Mouse (Mus musculus): ENCODE measurements around the gene Sec23a.
"Not testable (repeated sequence)": the region's sequence is repeated elsewhere in the genome, so short reads cannot be mapped to it uniquely, and the experiment has no call there.

Gene Sec23a

DNA sequence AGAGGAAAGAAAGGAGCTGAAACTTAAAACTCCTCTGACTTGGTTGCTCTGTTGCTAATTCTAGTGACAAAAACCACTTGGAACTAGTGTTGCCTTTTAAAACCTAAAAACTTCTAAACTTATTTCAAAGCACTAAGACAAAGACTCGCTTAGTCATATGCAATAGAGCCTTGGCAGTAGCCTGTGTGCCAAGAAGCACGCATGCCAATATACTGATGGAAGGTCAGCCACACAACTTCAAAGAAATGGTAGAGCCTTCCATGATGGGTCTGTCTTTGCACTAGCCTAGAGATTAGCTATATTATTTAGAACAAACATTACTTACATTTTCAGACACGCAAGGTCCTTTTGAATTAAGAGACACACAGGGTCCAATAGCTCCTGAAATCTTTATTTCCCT is 26.1 kb downstream of the Sec23a start:
- no peak for DNase-seq (ENCODE audit: low spot score in 2 of 2)

DNA sequence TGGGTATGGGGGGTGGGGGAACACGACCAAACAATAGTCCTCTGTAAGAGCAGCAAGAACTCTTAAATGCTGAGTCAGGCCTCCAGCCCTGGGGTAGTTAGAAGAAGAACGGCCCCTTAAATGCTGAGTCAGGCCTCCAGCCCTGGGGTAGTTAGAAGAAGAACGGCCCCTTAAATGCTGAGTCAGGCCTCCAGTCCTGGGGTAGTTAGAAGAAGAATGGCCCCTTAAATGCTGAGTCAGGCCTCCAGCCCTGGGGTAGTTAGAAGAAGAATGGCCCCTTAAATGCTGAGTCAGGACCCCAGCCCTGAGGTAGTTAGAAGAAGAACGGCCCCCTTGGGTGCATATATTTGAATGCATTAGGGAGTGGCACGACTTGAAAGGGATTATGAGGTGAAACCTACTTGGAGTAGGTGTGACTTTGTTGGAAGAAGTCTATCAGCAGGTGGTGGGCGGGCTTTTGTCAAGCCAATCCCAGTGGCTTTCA is 30.6 kb downstream of the Sec23a start:
- DNase-seq (ENCODE audit: low spot score in 2 of 2) = not testable (repeated sequence)

DNA sequence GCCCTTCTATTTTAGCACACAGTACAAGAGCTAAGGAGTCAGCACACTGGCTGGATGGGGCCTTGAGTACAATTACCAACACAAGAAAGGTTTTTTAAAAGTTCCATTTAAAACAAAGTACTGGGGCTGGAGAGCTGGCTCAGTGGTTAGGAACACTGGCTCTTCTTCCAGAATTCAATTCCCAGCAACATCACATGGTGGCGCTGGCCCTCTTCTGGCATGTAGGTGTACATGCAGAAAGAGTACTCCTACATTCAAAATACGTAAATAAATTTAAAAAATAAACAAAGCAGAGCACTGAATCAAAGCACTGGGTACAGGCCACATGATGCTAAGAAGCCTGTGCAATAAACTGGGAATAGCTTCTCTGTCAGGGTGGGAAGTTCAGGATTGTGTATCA is 34.9 kb downstream of the Sec23a start:
- no peak for DNase-seq (ENCODE audit: low spot score in 2 of 2)

DNA sequence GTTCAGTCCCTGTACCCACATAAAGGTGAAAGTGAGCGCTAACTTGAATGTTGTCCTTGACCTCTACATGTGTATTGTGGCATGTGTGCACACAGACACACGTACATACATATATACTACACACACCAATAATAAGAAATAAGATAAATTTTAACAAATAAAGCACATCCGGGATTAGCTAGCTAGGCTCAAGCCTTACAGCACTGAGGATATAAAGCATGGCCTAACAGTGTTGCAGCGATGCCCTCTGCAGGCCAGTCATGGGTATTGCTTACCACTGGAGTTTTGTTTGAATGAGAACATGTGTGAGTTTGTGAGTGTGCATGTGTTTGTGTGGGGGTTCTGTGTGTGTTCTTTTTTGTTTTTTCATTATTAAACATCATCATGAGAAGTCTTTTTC is 47.2 kb downstream of the Sec23a start:
- DNase-seq (ENCODE audit: low spot score in 2 of 2) = no peak

DNA sequence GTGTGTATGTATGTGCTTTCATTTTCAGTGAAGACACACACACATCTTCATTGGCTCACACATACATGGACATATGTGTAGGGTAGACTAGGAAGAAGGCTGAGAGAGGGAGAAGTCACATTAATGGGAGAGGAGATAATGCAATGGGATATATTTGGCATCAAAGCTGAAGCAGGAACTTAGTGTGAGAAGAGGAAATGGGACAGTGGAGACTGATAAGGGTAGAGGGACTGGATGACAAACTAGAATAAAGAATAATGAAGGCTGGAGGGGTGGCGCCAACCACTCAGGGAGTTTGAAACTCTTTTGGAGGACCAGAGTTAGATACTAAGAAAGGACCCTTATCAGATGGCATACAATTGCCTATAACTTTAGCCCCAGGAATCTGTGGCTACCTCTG is 51.0 kb downstream of the Sec23a start:
- DNase-seq (ENCODE audit: low spot score in 2 of 2) = no peak

DNA sequence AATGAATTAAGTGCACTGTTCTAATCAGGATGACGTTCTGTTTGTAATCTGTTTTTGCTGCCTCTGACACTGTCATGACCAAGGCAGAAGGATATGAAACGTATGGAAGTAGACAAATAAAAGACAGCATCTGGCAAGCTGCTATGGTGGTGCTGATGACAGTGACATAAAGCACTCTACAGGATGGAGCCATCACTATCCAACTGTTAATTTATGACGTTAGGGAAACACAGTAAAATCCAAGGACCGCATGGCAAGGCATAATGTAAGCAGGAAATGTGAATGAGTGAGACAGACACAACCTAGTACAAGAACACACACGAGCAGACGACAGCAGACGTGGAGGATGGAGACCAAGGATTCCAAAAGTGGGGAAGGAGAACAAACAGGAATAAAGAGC is 55.2 kb downstream of the Sec23a start:
- no peak for DNase-seq (ENCODE audit: low spot score in 2 of 2)

DNA sequence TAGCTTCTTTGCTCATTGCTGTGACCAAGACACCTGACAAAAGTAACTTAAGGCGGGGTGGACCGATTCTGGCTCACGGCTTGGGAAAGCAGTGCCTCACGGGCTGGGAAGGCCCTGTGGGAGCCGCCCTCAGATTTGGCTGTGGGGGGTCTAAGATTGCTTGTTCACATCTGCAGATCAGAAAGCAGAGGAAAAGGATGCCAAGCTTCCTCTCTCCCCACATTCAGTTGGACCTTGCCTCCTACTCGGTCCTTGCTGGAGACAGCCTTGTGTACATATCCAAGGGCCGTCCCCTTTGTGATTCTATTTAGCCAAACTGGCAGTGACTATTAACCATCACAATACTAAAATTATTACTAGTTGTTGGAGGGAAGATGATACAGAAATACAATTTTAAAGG is 55.7 kb downstream of the Sec23a start:
- no peak for DNase-seq (ENCODE audit: low spot score in 2 of 2)

DNA sequence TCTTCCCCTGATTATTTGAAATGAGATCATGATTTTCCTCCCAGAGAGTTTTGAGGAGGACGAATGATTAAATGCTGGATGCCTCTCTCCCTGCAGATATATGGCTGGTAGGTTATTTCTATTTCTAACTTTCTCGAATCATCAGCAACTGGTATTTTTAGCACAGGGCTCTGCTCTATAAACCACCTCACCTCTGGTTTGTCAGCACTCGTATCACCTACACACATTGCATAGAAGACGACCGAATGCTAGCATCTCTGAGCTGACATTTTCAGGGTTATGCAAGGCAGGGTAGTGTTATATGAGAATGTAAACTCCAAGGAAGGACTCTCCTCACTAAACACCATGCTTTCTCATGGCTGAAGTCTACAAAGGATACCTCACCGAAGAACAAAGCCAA is 63.9 kb downstream of the Sec23a start:
- no peak for DNase-seq (ENCODE audit: low spot score in 2 of 2)

DNA sequence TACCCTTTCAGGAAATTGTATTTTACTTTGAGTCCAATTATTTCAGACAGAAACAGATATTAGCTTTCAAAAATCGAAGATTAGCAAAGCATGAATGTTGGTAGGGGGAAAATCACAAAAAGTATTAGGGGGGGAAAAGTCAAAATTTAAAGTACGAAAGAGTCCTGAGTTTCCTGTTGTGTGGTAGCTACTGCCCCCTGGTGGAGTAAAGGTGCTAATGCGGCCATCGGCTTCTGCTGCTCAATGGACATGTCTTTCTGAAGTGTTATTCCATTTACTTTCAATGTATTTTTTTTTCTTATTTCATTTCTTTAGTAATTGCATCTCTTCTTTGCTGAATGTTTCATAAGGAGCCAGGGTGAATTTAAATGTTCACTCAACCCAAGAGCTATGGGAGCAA is 64.6 kb downstream of the Sec23a start:
- DNase-seq (ENCODE audit: low spot score in 2 of 2) = peak in 1 of 2 experiments; percentile 24

DNA sequence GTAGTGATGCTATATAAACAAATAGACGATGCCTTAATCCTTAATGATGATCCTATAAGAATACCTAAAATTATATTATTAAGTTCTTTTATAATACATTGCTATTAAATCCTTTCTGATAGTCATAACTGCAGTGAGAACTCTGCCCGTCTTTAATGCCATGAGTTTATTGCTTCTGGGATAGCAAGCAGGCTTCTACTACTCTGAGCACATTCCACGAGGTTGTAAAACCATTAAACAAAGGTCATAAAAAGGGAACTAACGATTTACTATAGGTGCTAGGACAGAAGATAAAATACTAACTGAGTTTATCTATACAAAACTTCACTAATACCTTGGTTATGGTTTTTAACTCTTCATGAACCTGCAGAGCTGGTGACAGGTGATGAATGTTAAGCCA is 69.3 kb downstream of the Sec23a start:
- DNase-seq (ENCODE audit: low spot score in 2 of 2) = no peak

DNA sequence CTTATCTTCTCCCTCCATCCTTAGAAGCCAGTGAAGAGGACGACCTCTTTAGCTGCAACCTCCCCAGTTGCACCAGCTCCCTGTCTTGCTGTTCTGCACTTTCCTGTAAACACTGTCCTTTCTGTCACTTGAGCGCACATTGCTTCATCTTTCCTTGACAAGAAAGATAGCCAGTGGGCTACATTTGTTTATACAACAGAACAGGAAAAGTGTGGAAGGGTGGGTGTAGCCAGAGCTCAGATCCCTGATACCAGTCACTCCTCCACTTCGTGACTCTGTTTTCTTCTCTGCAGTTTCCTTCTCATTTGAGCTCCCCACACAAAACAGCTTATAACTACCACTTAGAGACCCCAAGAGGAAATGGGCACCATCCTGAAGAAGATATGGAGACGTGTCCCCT is 77.2 kb downstream of the Sec23a start:
- DNase-seq (ENCODE audit: low spot score in 2 of 2) = no peak

DNA sequence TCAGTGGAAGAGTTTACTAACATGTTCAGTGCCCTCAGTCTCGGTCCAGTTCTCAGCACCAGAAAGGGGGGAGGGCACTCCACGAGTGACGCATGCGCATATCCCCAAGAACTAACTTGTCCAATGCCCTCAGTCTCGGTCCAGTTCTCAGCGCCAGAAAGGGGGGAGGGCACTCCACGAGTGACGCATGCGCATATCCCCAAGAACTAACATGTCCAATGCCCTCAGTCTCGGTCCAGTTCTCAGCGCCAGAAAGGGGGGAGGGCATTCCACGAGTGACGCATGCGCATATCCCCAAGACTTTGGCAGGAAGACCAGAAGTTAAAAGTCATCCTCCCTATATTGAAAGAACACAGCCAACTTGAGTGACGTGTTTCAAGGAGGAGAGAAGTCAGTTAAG is 86.8 kb downstream of the Sec23a start:
- no peak for DNase-seq (ENCODE audit: low spot score in 2 of 2)

DNA sequence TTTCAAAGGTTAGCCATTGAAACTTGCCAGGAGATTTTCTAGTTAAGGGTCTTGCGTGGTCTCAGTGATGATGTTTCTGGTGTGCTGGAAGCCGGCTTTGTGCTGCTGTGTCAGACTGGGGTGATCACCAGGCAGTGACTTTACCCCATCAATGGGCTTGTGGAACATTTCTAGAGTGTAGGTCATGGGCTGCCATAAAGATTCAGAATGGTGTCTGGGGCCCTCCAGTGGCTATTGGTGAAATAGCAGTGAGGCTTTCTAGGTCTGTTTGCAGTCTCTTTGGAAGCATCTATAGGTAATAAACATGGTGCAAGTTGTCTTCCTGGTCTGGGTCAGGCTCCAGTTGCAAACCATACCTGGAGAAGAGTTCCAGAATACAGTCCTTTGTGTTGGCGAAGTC is 87.8 kb downstream of the Sec23a start:
- no peak for DNase-seq (ENCODE audit: low spot score in 2 of 2)

DNA sequence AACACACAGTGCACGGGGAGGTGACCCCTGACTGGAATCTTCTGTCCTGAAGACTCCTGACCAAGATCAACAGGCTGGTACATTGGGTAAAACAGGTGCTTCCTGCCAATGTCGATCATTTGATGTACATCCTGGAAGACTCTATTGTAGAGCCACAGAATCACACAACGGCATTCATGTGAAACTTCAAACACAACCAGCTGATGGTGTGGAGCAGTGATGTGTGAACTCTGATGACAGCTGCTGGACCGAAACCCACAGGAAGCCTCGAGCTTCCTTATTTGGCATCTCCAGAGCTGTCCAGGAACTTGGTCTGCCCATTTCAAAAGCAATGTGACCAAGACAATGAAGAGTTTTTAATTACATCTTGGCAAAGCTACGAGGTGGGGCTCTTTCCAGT is 91.0 kb downstream of the Sec23a start:
- DNase-seq (ENCODE audit: low spot score in 2 of 2) = no peak

DNA sequence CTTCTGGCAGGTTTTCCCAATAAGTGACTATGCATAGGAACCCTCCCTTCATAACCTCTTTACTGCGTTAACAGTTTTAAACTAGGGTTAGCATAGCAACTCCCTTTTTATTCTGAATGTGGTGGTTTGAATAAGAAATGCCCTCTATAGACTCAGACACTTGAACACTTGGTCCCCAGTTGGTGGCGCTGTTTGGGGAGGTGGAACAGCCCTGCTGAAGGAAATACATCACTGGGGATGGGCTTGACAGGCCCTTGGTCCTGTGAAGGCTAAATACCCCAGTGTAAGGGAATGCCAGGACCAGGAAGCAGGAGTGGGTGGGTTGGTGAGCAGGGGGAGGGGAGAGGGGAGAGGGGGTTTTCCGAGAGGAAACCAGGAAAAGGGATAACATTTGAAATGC is 92.3 kb downstream of the Sec23a start:
- no peak for DNase-seq (ENCODE audit: low spot score in 2 of 2)

DNA sequence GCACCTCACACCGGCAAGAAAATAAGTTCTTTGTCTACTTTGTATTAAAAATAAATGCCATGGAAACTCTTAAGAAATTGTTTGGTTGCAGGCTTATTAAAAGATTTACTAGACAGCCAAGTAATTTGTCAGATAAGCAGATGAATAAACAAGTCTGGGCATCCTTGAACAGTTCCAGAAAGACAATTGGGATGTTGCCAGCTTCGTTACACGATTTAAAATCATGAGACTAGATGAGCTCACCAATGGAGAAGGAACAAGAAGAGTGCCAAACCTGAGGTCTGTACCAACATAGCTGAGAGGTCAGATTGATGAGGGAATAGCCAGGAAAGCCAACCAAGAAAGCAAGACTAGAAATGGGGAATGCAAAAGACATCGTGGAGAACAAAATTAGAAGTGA is 102.0 kb downstream of the Sec23a start:
- no peak for DNase-seq (ENCODE audit: low spot score in 2 of 2)

All from spleen, postnatal 14 days (tissue).